Mouse (Mus musculus) activated CD4-positive, CD25-positive, alpha-beta regulatory T cell, adult 4 months (primary cell): ENCODE measurements around the gene Slc24a3. TPM values are rescaled to one million over a fixed set of nuclear protein-coding genes. Genes with fewer than 3 reads are reported as not detected.
A peak's percentile ranks its signal among the peaks of the same experiment; 100 is the strongest.

Experiments
- ATAC-seq: one replicate; pipeline ENCODE4 v1.8.0; 2017
- polyA plus RNA-seq, 2 experiments: library from polyadenylated mRNA; unstranded; fragments of 100-300 nt; shearing (Covaris generic); gene quantifications; one replicate each; pipeline ENCODE4 v1.2.1; 2017

The Slc24a3 gene
- polyA plus RNA-seq, 2 experiments from 2014 or later = 0.56 to 0.76 TPM

- no peak for ATAC-seq
Measured at GRCm38 (mm10) chr2:145213587-145213986, 46.0 kb downstream of the Slc24a3 start.

GRCm38 (mm10) chr2:145214086-145214831, 46.7 kb downstream of the Slc24a3 start:
- ATAC-seq = no peak

- no peak for ATAC-seq
Measured at GRCm38 (mm10) chr2:145216580-145216979, 49.0 kb downstream of the Slc24a3 start.

GRCm38 (mm10) chr2:145217422-145217821, 49.9 kb downstream of the Slc24a3 start:
- no peak for ATAC-seq

- ATAC-seq = no peak
Measured at GRCm38 (mm10) chr2:145219246-145219645, 51.7 kb downstream of the Slc24a3 start.

- ATAC-seq = no peak
Measured at GRCm38 (mm10) chr2:145223646-145224045, 56.1 kb downstream of the Slc24a3 start.

- ATAC-seq = peak; percentile 93
Measured at GRCm38 (mm10) chr2:145225640-145226039, 58.1 kb downstream of the Slc24a3 start.

GRCm38 (mm10) chr2:145226100-145226499, 58.5 kb downstream of the Slc24a3 start:
- peak; percentile 45 for ATAC-seq

- no peak for ATAC-seq
Measured at GRCm38 (mm10) chr2:145227351-145227750, 59.8 kb downstream of the Slc24a3 start.

GRCm38 (mm10) chr2:145232764-145233484, 65.4 kb downstream of the Slc24a3 start:
- ATAC-seq = no peak

- ATAC-seq = peak; percentile 76
Measured at GRCm38 (mm10) chr2:145233547-145234398, 66.2 kb downstream of the Slc24a3 start.

GRCm38 (mm10) chr2:145246384-145246783, 78.8 kb downstream of the Slc24a3 start:
- ATAC-seq = no peak

GRCm38 (mm10) chr2:145248185-145248584, 80.6 kb downstream of the Slc24a3 start:
- no peak for ATAC-seq

GRCm38 (mm10) chr2:145257332-145257731, 89.8 kb downstream of the Slc24a3 start:
- no peak for ATAC-seq

GRCm38 (mm10) chr2:145257855-145258254, 90.3 kb downstream of the Slc24a3 start:
- no peak for ATAC-seq

GRCm38 (mm10) chr2:145260574-145260973, 93.0 kb downstream of the Slc24a3 start:
- no peak for ATAC-seq

- ATAC-seq = no peak
Measured at GRCm38 (mm10) chr2:145262153-145262552, 94.6 kb downstream of the Slc24a3 start.

GRCm38 (mm10) chr2:145266723-145267122, 99.2 kb downstream of the Slc24a3 start:
- no peak for ATAC-seq

GRCm38 (mm10) chr2:145268971-145269370, 101.4 kb downstream of the Slc24a3 start:
- ATAC-seq = no peak

GRCm38 (mm10) chr2:145269410-145269809, 101.9 kb downstream of the Slc24a3 start:
- no peak for ATAC-seq

- no peak for ATAC-seq
Measured at GRCm38 (mm10) chr2:145274016-145274677, 106.6 kb downstream of the Slc24a3 start.

- no peak for ATAC-seq
Measured at GRCm38 (mm10) chr2:145279336-145279735, 111.8 kb downstream of the Slc24a3 start.
